14 mouse cellular contexts compared by ENCODE assay signal in the genomic region with DNA sequence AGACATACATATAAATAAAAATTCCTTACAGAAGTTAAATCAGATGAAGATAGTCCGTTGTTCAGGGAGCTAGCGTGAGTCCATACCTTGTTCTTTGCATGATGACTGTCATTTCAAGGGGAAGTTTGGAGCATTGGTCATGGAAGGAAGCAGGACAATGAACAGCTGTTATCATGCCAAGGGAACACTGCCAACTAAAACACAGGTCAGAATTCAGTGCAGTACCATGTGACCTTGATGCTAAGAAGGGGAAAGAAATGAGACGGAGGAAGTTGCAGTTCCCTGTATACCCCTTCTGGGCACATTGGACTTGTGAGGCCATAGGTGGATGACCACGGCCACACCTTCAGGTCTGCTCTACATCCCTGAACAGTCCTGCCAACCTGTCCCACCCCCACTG. TPM values are rescaled to one million over a fixed set of nuclear protein-coding genes. Genes with fewer than 3 reads are reported as not detected.
DNase-seq lines count a peak whose midpoint lies in the region; ATAC-seq and TF ChIP-seq lines count a peak whose summit lies in the region.
"Had no signal": no experiment of that assay in that cellular context is flagged by ENCODE, and none has a peak within 500 bp of the region (broad histone marks: within the 10 kb centered on the region; RNA-seq: fewer than 3 reads in every experiment).

No protein-coding gene starts in this region.

- no peak overlapping the region for H3K9ac ChIP-seq in lung, embryonic 14.5 days
- no peak overlapping the region for H3K9ac ChIP-seq in heart, embryonic 15.5 days
- no peak overlapping the region for H3K9ac ChIP-seq in hindbrain, embryonic 13.5 days
- no peak overlapping the region for H3K9ac ChIP-seq in intestine, embryonic 16.5 days (ENCODE audit: low read depth, low read length)

- no peak overlapping the region for H3K4me2 ChIP-seq in lung, embryonic 14.5 days
- H3K4me2 ChIP-seq in heart, embryonic 15.5 days, result peak overlapping the region; percentile 16; the same call in 1 of the 2 replicates
- no peak overlapping the region for H3K4me2 ChIP-seq in hindbrain, embryonic 13.5 days
- H3K4me2 ChIP-seq in intestine, embryonic 16.5 days (ENCODE audit: low read depth, low read length), result no peak overlapping the region
- H3K4me2 ChIP-seq: midbrain, embryonic 11.5 days had no signal

- H3K36me3 ChIP-seq in lung, embryonic 14.5 days (ENCODE audit: insufficient read depth), result no peaks in the 10 kb centered on the region
- H3K36me3 ChIP-seq in heart, embryonic 15.5 days, result no peaks in the 10 kb centered on the region
- no peaks in the 10 kb centered on the region; the same call in 1 of the 2 replicates for H3K36me3 ChIP-seq in hindbrain, embryonic 13.5 days
- H3K36me3 ChIP-seq in intestine, embryonic 16.5 days (ENCODE audit: control insufficient read depth, insufficient read depth, low read length), result no peaks in the 10 kb centered on the region

- H3K4me3 ChIP-seq in lung, embryonic 14.5 days (ENCODE audit: low read depth, low read length), result no peak overlapping the region
- H3K4me3 ChIP-seq in heart, embryonic 15.5 days, result no peak overlapping the region
- H3K4me3 ChIP-seq in hindbrain, embryonic 13.5 days, result no peak overlapping the region
- H3K4me3 ChIP-seq in intestine, embryonic 16.5 days (ENCODE audit: low read length), result no peak overlapping the region
- H3K4me3 ChIP-seq: gastrocnemius, adult 2 months had no signal

- no peak overlapping the region for H3K27ac ChIP-seq in lung, embryonic 14.5 days (ENCODE audit: low read depth)
- H3K27ac ChIP-seq in heart, embryonic 15.5 days, result peak overlapping the region; percentile 31
- H3K27ac ChIP-seq in hindbrain, embryonic 13.5 days, result no peak overlapping the region
- H3K27ac ChIP-seq in intestine, embryonic 16.5 days (ENCODE audit: low read length), result no peak overlapping the region
- H3K27ac ChIP-seq: gastrocnemius, adult 2 months had no signal

- H3K27me3 ChIP-seq in lung, embryonic 14.5 days (ENCODE audit: insufficient read depth, low read length), result no peaks in the 10 kb centered on the region
- H3K27me3 ChIP-seq in heart, embryonic 15.5 days, result no peaks in the 10 kb centered on the region
- no peaks in the 10 kb centered on the region for H3K27me3 ChIP-seq in hindbrain, embryonic 13.5 days
- H3K27me3 ChIP-seq in intestine, embryonic 16.5 days (replicated peaks; ENCODE audit: control insufficient read depth, insufficient read depth, low read length), result no peaks in the 10 kb centered on the region

- peak; percentile 36 for DNase-seq in adrenal gland, postnatal 10 days
- DNase-seq in adrenal gland, postnatal 25 days, result no peak
- DNase-seq in lung, embryonic 14.5 days, result peak; percentile 38
- DNase-seq in lung, postnatal 4 days, result no peak
- no peak for DNase-seq in natural killer cell, adult 2 months (ENCODE audit: low spot score in 2 of 2)
- DNase-seq: gastrocnemius, adult 2 months had no signal

- no peak for ATAC-seq in lung, embryonic 14.5 days (ENCODE audit: insufficient read depth)
- ATAC-seq in heart, embryonic 15.5 days (replicated peaks; ENCODE audit: insufficient number of reproducible peaks, insufficient read depth, low FRiP score, low read depth), result peak; percentile 65
- ATAC-seq in hindbrain, embryonic 13.5 days (ENCODE audit: low FRiP score), result no peak
- no peak for ATAC-seq in intestine, embryonic 16.5 days
- ATAC-seq: hindbrain, embryonic 16.5 days had no signal

- 62% methylated on average over 4 of the region's 4 CpGs for WGBS in lung, embryonic 14.5 days
- WGBS in heart, embryonic 15.5 days, result 45% methylated on average over 4 of the region's 4 CpGs
- 85% methylated on average over 4 of the region's 4 CpGs for WGBS in hindbrain, embryonic 13.5 days
- WGBS in intestine, embryonic 16.5 days, result 80% methylated on average over 4 of the region's 4 CpGs

- no peaks in the 10 kb centered on the region for H3K9me3 ChIP-seq in lung, embryonic 14.5 days (ENCODE audit: low read depth, low read length)
- H3K9me3 ChIP-seq in heart, embryonic 15.5 days (replicated peaks), result no peaks in the 10 kb centered on the region
- no peaks in the 10 kb centered on the region for H3K9me3 ChIP-seq in hindbrain, embryonic 13.5 days
- no peaks in the 10 kb centered on the region for H3K9me3 ChIP-seq in intestine, embryonic 16.5 days (ENCODE audit: control insufficient read depth, low read length)

- TF ChIP-seq CTCF in lung, embryonic 14.5 days (IDR thresholded peaks at IDR 0.05; ENCODE audit: low read depth), result no peak

- no peaks in the 10 kb centered on the region for H3K4me1 ChIP-seq in lung, embryonic 14.5 days (ENCODE audit: insufficient read depth)
- H3K4me1 ChIP-seq in heart, embryonic 15.5 days (replicated peaks), result peaks cover 31% of the 10 kb centered on the region
- H3K4me1 ChIP-seq in hindbrain, embryonic 13.5 days (replicated peaks), result 0 out of 2 replicates have a peak, but pooled peaks cover 6% of the 10 kb centered on the region
- peaks cover 17% of the 10 kb centered on the region; the same call in 1 of the 2 replicates for H3K4me1 ChIP-seq in intestine, embryonic 16.5 days (ENCODE audit: control insufficient read depth, insufficient read depth, low read length)

RNA-seq across cellular contexts. Expression of gene Rxfp4, which starts 1.7 kb away (rescaled TPM):
- total RNA-seq in adrenal gland, postnatal 10 days (2021), result not detected
- total RNA-seq in adrenal gland, postnatal 25 days (2021), result not detected in 2 replicates
- polyA plus RNA-seq in lung, embryonic 14.5 days (2014; fragmentation: Nextera tagmentation; extraction: Ambion mirVana), result not detected in 2 replicates
- not detected in 2 replicates for polyA plus RNA-seq in heart, embryonic 15.5 days (2015; fragmentation: Nextera tagmentation; extraction: Ambion mirVana)
- not detected in 2 replicates for polyA plus RNA-seq in hindbrain, embryonic 13.5 days (2015; fragmentation: Nextera tagmentation; extraction: Ambion mirVana)
- not detected in 2 replicates for polyA plus RNA-seq in intestine, embryonic 16.5 days (2015; fragmentation: Nextera tagmentation; extraction: Ambion mirVana)
- total RNA-seq: gastrocnemius, adult 2 months; left cerebral cortex, postnatal 14 days had no signal
- polyA plus RNA-seq: cortical plate, adult 2 months; hindbrain, embryonic 16.5 days; liver, embryonic 16.5 days had no signal

RNA-seq across cellular contexts. Expression of gene Khdc4, which starts 31.0 kb away (rescaled TPM):
- 10 to 100 TPM; 46.7 to 60.5 TPM for total RNA-seq in adrenal gland, postnatal 10 days (2021)
- 64.9 and 69.4 TPM in 2 replicates for total RNA-seq in adrenal gland, postnatal 25 days (2021)
- polyA plus RNA-seq in lung, embryonic 14.5 days (2014; fragmentation: Nextera tagmentation; extraction: Ambion mirVana), result 89.2 and 100 TPM in 2 replicates
- 61.3 and 69.2 TPM in 2 replicates for polyA plus RNA-seq in heart, embryonic 15.5 days (2015; fragmentation: Nextera tagmentation; extraction: Ambion mirVana)
- 97.7 and 99.4 TPM in 2 replicates for polyA plus RNA-seq in hindbrain, embryonic 13.5 days (2015; fragmentation: Nextera tagmentation; extraction: Ambion mirVana)
- 61.1 and 61.5 TPM in 2 replicates for polyA plus RNA-seq in intestine, embryonic 16.5 days (2015; fragmentation: Nextera tagmentation; extraction: Ambion mirVana)

RNA-seq across cellular contexts. Expression of gene Arhgef2, which starts 48.9 kb away (rescaled TPM):
- total RNA-seq in adrenal gland, postnatal 10 days (2021), result 10 to 100 TPM; 51.4 to 71.5 TPM
- total RNA-seq in adrenal gland, postnatal 25 days (2021), result 35.4 and 35.9 TPM in 2 replicates
- 115 and 127 TPM in 2 replicates for polyA plus RNA-seq in lung, embryonic 14.5 days (2014; fragmentation: Nextera tagmentation; extraction: Ambion mirVana)
- polyA plus RNA-seq in heart, embryonic 15.5 days (2015; fragmentation: Nextera tagmentation; extraction: Ambion mirVana), result 72.8 and 82.5 TPM in 2 replicates
- polyA plus RNA-seq in hindbrain, embryonic 13.5 days (2015; fragmentation: Nextera tagmentation; extraction: Ambion mirVana), result 160 and 165 TPM in 2 replicates
- 41.5 and 43.7 TPM in 2 replicates for polyA plus RNA-seq in intestine, embryonic 16.5 days (2015; fragmentation: Nextera tagmentation; extraction: Ambion mirVana)

Comparison
In these comparisons a context has a peak if more than half of its experiments do, and no peak if none do; other contexts are left out.
1. DNase-seq: peak in adrenal gland, postnatal 10 days (single experiment) and lung, embryonic 14.5 days (single experiment); none in adrenal gland, postnatal 25 days (single experiment), lung, postnatal 4 days (0 of 2) and natural killer cell, adult 2 months (0 of 2).